Mouse (Mus musculus) gastrocnemius, adult 2 months (tissue): Measurements from ENCODE around the gene Gm11077. TPM values are rescaled to one million over a fixed set of nuclear protein-coding genes. Genes with fewer than 3 reads are reported as not detected.
A peak's percentile ranks its signal among the peaks of the same experiment; 100 is the strongest.

Experiments used
- DNase-seq: peaks from one replicate; pipeline ENCODE4 v3.0.0; 2022
- H3K27ac ChIP-seq: fragments of 200-600 bp; 2 replicates; pipeline ENCODE4 v1.8.1; 2022; ENCODE audit warnings: mild to moderate bottlenecking
- H3K4me3 ChIP-seq: fragments of 200-600 bp; 2 replicates; pipeline ENCODE4 v1.8.1; 2022; ENCODE audit warnings: mild to moderate bottlenecking, moderate library complexity
- CTCF ChIP-seq: fragments of 200-600 bp; IDR thresholded peaks from 2 replicates; pipeline ENCODE4 v1.8.1; 2022; ENCODE audit warnings: antibody characterized with exemption, mild to moderate bottlenecking, moderate library complexity
- intact Hi-C: fragments of 180-260 bp; cut with DNase I; formaldehyde crosslinking; loops from one replicate; pipeline ENCODE4 v1.15.1; 2025
- total RNA-seq, 2 experiments: library from RNA; stranded (reverse); gene quantifications; 2 replicates each; pipeline ENCODE4 v1.2.3; 2021

The Gm11077 gene
- total RNA-seq, 2 experiments from 2014 or later, result not detected

GRCm38 (mm10) chr6:140767237-140767636 lies 38.2 kb downstream of the Gm11077 start:
- DNase-seq, result no peak
- TF ChIP-seq CTCF, result no peak
- H3K27ac ChIP-seq, result no peak overlapping the region
- no peak overlapping the region for H3K4me3 ChIP-seq
- intact Hi-C loops, result loop anchor here (5.0 kb wide), 2 partner anchors 680 to 810 kb away; no protein-coding TSS in a partner anchor

- no peak for DNase-seq
- Histone ChIP-seq H3K4me3 (no peak overlapping the region), H3K27ac (no peak overlapping the region)
- intact Hi-C loops, result loop anchor here (5.0 kb wide), 2 partner anchors 679 to 809 kb away; no protein-coding TSS in a partner anchor
- TF ChIP-seq CTCF, result no peak
Measured at GRCm38 (mm10) chr6:140768180-140768579, 39.1 kb downstream of the Gm11077 start.

- H3K27ac ChIP-seq, result no peak overlapping the region
- intact Hi-C loops, result loop anchor here (5.0 kb wide), 2 partner anchors 678 to 808 kb away; no protein-coding TSS in a partner anchor
- no peak overlapping the region for H3K4me3 ChIP-seq
- no peak for TF ChIP-seq CTCF
- DNase-seq, result no peak
Measured at GRCm38 (mm10) chr6:140768859-140769640, 40.0 kb downstream of the Gm11077 start.

GRCm38 (mm10) chr6:140776274-140776673 lies 47.2 kb downstream of the Gm11077 start:
- no peak overlapping the region for H3K27ac ChIP-seq
- intact Hi-C loops, result no loop called here
- H3K4me3 ChIP-seq, result no peak overlapping the region
- DNase-seq, result no peak
- TF ChIP-seq CTCF, result no peak

GRCm38 (mm10) chr6:140782524-140782923 lies 53.4 kb downstream of the Gm11077 start:
- no peak for TF ChIP-seq CTCF
- H3K27ac ChIP-seq, result no peak overlapping the region
- no peak for DNase-seq
- intact Hi-C loops, result no loop called here
- H3K4me3 ChIP-seq, result no peak overlapping the region

- H3K4me3 ChIP-seq, result no peak overlapping the region
- intact Hi-C loops, result no loop called here
- no peak for TF ChIP-seq CTCF
- H3K27ac ChIP-seq, result no peak overlapping the region
- DNase-seq, result no peak
Measured at GRCm38 (mm10) chr6:140786058-140786457, 57.0 kb downstream of the Gm11077 start.

- Histone ChIP-seq H3K27ac (no peak overlapping the region), H3K4me3 (no peak overlapping the region)
- intact Hi-C loops, result no loop called here
- TF ChIP-seq CTCF, result peak; percentile 64
- peak; percentile 27 for DNase-seq
Measured at GRCm38 (mm10) chr6:140789850-140790249, 60.8 kb downstream of the Gm11077 start.

- no peak for DNase-seq
- H3K4me3 ChIP-seq, result no peak overlapping the region
- no peak for TF ChIP-seq CTCF
- intact Hi-C loops, result no loop called here
- H3K27ac ChIP-seq, result no peak overlapping the region
Measured at GRCm38 (mm10) chr6:140793676-140794262, 64.7 kb downstream of the Gm11077 start.

GRCm38 (mm10) chr6:140798841-140799240 lies 69.8 kb downstream of the Gm11077 start:
- H3K27ac ChIP-seq, result 0 out of 2 replicates have a peak overlapping the region, but pooled peaks have one; percentile 6
- peak; percentile 34 for TF ChIP-seq CTCF
- intact Hi-C loops, result no loop called here
- no peak for DNase-seq
- H3K4me3 ChIP-seq, result no peak overlapping the region

- H3K4me3 ChIP-seq, result no peak overlapping the region
- H3K27ac ChIP-seq, result peak overlapping the region; percentile 25; the same call in 1 of the 2 replicates
- TF ChIP-seq CTCF, result no peak
- DNase-seq, result no peak
- intact Hi-C loops, result no loop called here
Measured at GRCm38 (mm10) chr6:140799435-140800040, 70.5 kb downstream of the Gm11077 start.

GRCm38 (mm10) chr6:140800587-140800986 lies 71.5 kb downstream of the Gm11077 start:
- TF ChIP-seq CTCF, result no peak
- DNase-seq, result no peak
- intact Hi-C loops, result no loop called here
- Histone ChIP-seq H3K27ac (no peak overlapping the region), H3K4me3 (no peak overlapping the region)

Other genes starting within 250 kb of the Gm11077 start
- gene Aebp2, start 106.6 kb upstream of the Gm11077 start, total RNA-seq, result 10 to 100 TPM; 32.2 to 32.9 TPM